Mouse (Mus musculus): ENCODE results near the gene Fgf16. TPM values are rescaled to one million over a fixed set of nuclear protein-coding genes. Genes with fewer than 3 reads are reported as not detected.

The Fgf16 gene
- polyA plus RNA-seq, 1 experiment from 2014 or later, result 0.09 TPM

GRCm38 (mm10) chrX:105773281-105773680, 9.2 kb downstream of the Fgf16 start:
- peaks cover 86% of the 10 kb centered on the region for H3K27me3 ChIP-seq (ENCODE audit: poor library complexity, severe bottlenecking)
- WGBS, result 91% methylated on average over 5 of the region's 5 CpGs
- no peak for DNase-seq (ENCODE audit: extremely low spot score, low spot score)

GRCm38 (mm10) chrX:105794806-105795403, 30.8 kb downstream of the Fgf16 start:
- H3K4me1 ChIP-seq, result no peaks in the 10 kb centered on the region; the same call in 1 of the 2 replicates
- H3K4me3 ChIP-seq, result no peak overlapping the region
- H3K27ac ChIP-seq, result no peak overlapping the region
- H3K27me3 ChIP-seq (ENCODE audit: poor library complexity, severe bottlenecking), result peaks cover 91% of the 10 kb centered on the region
- DNase-seq (ENCODE audit: extremely low spot score, low spot score), result no peak
- peaks cover 16% of the 10 kb centered on the region for H3K36me3 ChIP-seq (replicated peaks)
- H3K9me3 ChIP-seq, result no peaks in the 10 kb centered on the region
- 49% methylated on average over 8 of the region's 8 CpGs for WGBS

More at GRCm38 (mm10) chrX:105773281-105773680, 9.2 kb downstream of the Fgf16 start:
- no peak overlapping the region for H3K4me3 ChIP-seq
- H3K9me3 ChIP-seq, result no peaks in the 10 kb centered on the region
- no peaks in the 10 kb centered on the region for H3K36me3 ChIP-seq (replicated peaks)
- H3K27ac ChIP-seq, result no peak overlapping the region
- H3K4me1 ChIP-seq, result no peaks in the 10 kb centered on the region

- WGBS, result 91% methylated on average over 5 of the region's 5 CpGs
- no peak overlapping the region for H3K27ac ChIP-seq
- no peak overlapping the region for H3K4me3 ChIP-seq
- H3K9me3 ChIP-seq, result no peaks in the 10 kb centered on the region
- DNase-seq (ENCODE audit: extremely low spot score, low spot score), result no peak
- no peaks in the 10 kb centered on the region for H3K4me1 ChIP-seq
- H3K36me3 ChIP-seq (replicated peaks), result peaks cover 69% of the 10 kb centered on the region
- H3K27me3 ChIP-seq (ENCODE audit: poor library complexity, severe bottlenecking), result peaks cover 63% of the 10 kb centered on the region
These were observed 60.4 kb downstream of the Fgf16 start for GRCm38 (mm10) chrX:105824462-105824861.

Other genes with a start within 250 kb of the Fgf16 start
- gene Atrx, start 165.1 kb downstream of the Fgf16 start, polyA plus RNA-seq (2016; fragmentation: Nextera tagmentation; extraction: Ambion mirVana), result 181 and 182 TPM in 2 replicates
- 42.2 and 46.3 TPM in 2 replicates for gene Magt1, start 247.6 kb downstream of the Fgf16 start, polyA plus RNA-seq (2016; fragmentation: Nextera tagmentation; extraction: Ambion mirVana)